23 mouse cellular contexts compared by ENCODE assay signal in genomic region chr9:41833408-41833807, GRCm38 (mm10).
DNase-seq lines count a peak whose midpoint lies in the region; TF ChIP-seq lines count a peak whose summit lies in the region.
"Had no signal": no experiment of that assay in that cellular context is flagged by ENCODE, and none has a peak within 500 bp of the region (broad histone marks: within the 10 kb centered on the region; RNA-seq: fewer than 3 reads in every experiment).

No protein-coding gene starts in this region.

- peak; percentile 5; the same call in 1 of the 2 replicates for TF ChIP-seq CTCF in gastrocnemius, adult 2 months (IDR thresholded peaks at IDR 0.05)
- TF ChIP-seq CTCF in left cerebral cortex, adult 2 months (IDR thresholded peaks at IDR 0.05) = peak; percentile 3; the same call in 1 of the 2 replicates

- WGBS in limb, embryonic 10.5 days = 86% methylated on average over 1 of the region's 1 CpGs

- no peaks in the 10 kb centered on the region for H3K27me3 ChIP-seq in limb, embryonic 10.5 days (ENCODE audit: low read depth, poor library complexity, severe bottlenecking)
- H3K27me3 ChIP-seq: CH12.LX; kidney, embryonic 15.5 days; midbrain, embryonic 12.5 days had no signal

- H3K9me3 ChIP-seq in ES-E14 (ENCODE audit: control insufficient read depth, insufficient read depth, low read depth, low read length) = no peaks in the 10 kb centered on the region
- no peaks in the 10 kb centered on the region; the same call in 1 of the 2 replicates for H3K9me3 ChIP-seq in limb, embryonic 10.5 days (replicated peaks)
- H3K9me3 ChIP-seq: kidney, embryonic 15.5 days had no signal

- no peak overlapping the region for H3K4me3 ChIP-seq in gastrocnemius, adult 2 months
- H3K4me3 ChIP-seq in left cerebral cortex, adult 2 months = no peak overlapping the region
- no peak overlapping the region for H3K4me3 ChIP-seq in ES-E14 (ENCODE audit: insufficient read depth in 1 of 2, low read depth in 1 of 2, low read length in 2 of 2, poor library complexity in 1 of 2, severe bottlenecking in 1 of 2)
- no peak overlapping the region for H3K4me3 ChIP-seq in limb, embryonic 10.5 days
- H3K4me3 ChIP-seq: forebrain, embryonic 10.5 days; kidney, embryonic 15.5 days; midbrain, embryonic 12.5 days had no signal

- in situ Hi-C loops in ES-E14 (cut with MboI; ENCODE audit: low sequenced_read_pairs in 2 of 2, unreplicated experiment in 2 of 2) = no loop called here

- no peak for DNase-seq in gastrocnemius, adult 2 months
- DNase-seq in gastrocnemius, adult 8-10 months (ENCODE audit: low spot score in 2 of 2) = no peak
- no peak for DNase-seq in left cerebral cortex, adult 2 months (ENCODE audit: extremely low spot score in 1 of 2, low spot score in 2 of 2)
- no peak for DNase-seq in left cerebral cortex, postnatal 4 days
- DNase-seq in ES-E14 (ENCODE audit: low read depth, low spot score) = peak; percentile 13
- no peak for DNase-seq in limb, embryonic 10.5 days (ENCODE audit: low spot score)
- no peak for DNase-seq in urinary bladder, postnatal 14 days (ENCODE audit: low spot score)
- DNase-seq in right cerebral cortex, adult 2 months (ENCODE audit: low spot score in 2 of 2) = no peak
- DNase-seq: adrenal gland, adult 2 months; cerebellum, adult 11-12 months; cerebellum, postnatal 10 days; gastrocnemius, postnatal 25 days; heart, postnatal 4 days; kidney, adult 11 months; kidney, postnatal 36 days; lung, adult 18-20 months; right cerebral cortex, postnatal 25 days; thymus, postnatal 14 days had no signal

- H3K36me3 ChIP-seq in ES-E14 (ENCODE audit: control insufficient read depth, insufficient read depth, low read length, poor library complexity, severe bottlenecking) = no peaks in the 10 kb centered on the region
- H3K36me3 ChIP-seq in limb, embryonic 10.5 days = peaks cover 3% of the 10 kb centered on the region; the same call in 1 of the 2 replicates
- H3K36me3 ChIP-seq: kidney, embryonic 15.5 days; midbrain, embryonic 12.5 days had no signal

- no peak overlapping the region for H3K9ac ChIP-seq in ES-E14 (ENCODE audit: insufficient read depth, low read depth, low read length, poor library complexity, severe bottlenecking)
- H3K9ac ChIP-seq: hindbrain, embryonic 14.5 days; kidney, embryonic 15.5 days; midbrain, embryonic 12.5 days had no signal

- H3K4me1 ChIP-seq in ES-E14 (ENCODE audit: control insufficient read depth in 2 of 2, insufficient read depth in 2 of 2, low read length in 2 of 2, poor library complexity in 1 of 2) = no peaks in the 10 kb centered on the region
- H3K4me1 ChIP-seq in limb, embryonic 10.5 days = peaks cover 18% of the 10 kb centered on the region

- H3K27ac ChIP-seq in gastrocnemius, adult 2 months = no peak overlapping the region
- H3K27ac ChIP-seq in left cerebral cortex, adult 2 months = no peak overlapping the region
- no peak overlapping the region for H3K27ac ChIP-seq in ES-E14 (ENCODE audit: insufficient read depth, low read depth, low read length, poor library complexity, severe bottlenecking)
- H3K27ac ChIP-seq in limb, embryonic 10.5 days = peak overlapping the region; percentile 83; the same call in 1 of the 2 replicates
- H3K27ac ChIP-seq: forebrain, embryonic 10.5 days; hindbrain, embryonic 14.5 days; kidney, embryonic 15.5 days; midbrain, embryonic 12.5 days had no signal

- intact Hi-C loops in gastrocnemius, adult 2 months (cut with DNase I) = no loop called here
- intact Hi-C loops in left cerebral cortex, adult 2 months (cut with DNase I) = no loop called here
- intact Hi-C loops in left cerebral cortex, postnatal 4 days (cut with DNase I) = no loop called here

TF ChIP-seq in ES-E14, 5 proteins besides CTCF, POLR2A, EP300 and RAD21:
- TF ChIP-seq MAFK (IDR thresholded peaks at IDR 0.05; ENCODE audit: insufficient read depth, low read depth, low read length) (no peak), ZC3H11A (IDR thresholded peaks at IDR 0.05; ENCODE audit: borderline replicate concordance, low read depth, low read length) (peak; percentile 19; the same call in 1 of the 2 replicates), ZNF384 (IDR thresholded peaks at IDR 0.05; ENCODE audit: low read depth, low read length) (no peak), HCFC1 (IDR thresholded peaks at IDR 0.05; ENCODE audit: borderline replicate concordance, insufficient read depth, low read length) (no peak)
